Mouse (Mus musculus) liver, embryonic 14.5 days (tissue): ENCODE measurements around the gene Trak2.

Source experiments
- CTCF ChIP-seq: IDR thresholded peaks from 2 replicates; pipeline ENCODE4 v1.5.1; 2016; ENCODE audit warnings: antibody characterized with exemption, low read depth, control low read depth
- EP300 ChIP-seq: IDR thresholded peaks from 2 replicates; pipeline ENCODE4 v1.6.1; 2016; ENCODE audit warnings: antibody characterized with exemption, low read depth

DNA sequence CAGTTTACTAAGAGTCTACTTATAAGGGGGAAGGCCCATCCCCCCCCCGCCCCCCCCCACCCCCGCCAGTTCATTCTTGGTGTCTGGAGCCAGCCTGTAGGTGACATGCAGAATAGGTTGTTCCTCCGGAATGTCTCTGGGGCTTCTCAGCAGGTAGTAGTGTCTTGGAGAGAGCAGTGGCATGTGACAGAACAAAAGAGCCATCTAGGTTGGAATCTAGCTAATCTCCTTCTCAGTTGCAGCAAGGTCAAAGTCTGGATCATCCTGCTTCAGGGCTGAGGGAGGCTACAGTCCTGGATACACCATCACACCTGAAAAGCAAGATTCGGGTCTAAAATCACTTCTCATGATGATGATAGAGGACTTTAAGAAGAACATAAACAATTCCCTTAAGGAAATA is 87.6 kb downstream of the Trak2 start:
- TF ChIP-seq CTCF (no peak), EP300 (no peak)
